Mouse (Mus musculus) ZHBTc4 (cell line): Measurements from ENCODE around the gene Gm20716.

Experiments
- DNase-seq: peaks from one replicate; pipeline ENCODE4 v3.0.0-alpha.2; 2011; ENCODE audit warnings: low read depth, low spot score

The Gm20716 gene

GRCm38 (mm10) chr2:168229116-168230025, 793 bp downstream of the Gm20716 start:
- peak; percentile 32 for DNase-seq

GRCm38 (mm10) chr2:168223326-168223725, 6.8 kb downstream of the Gm20716 start:
- no peak for DNase-seq

- DNase-seq = peak; percentile 94
These were observed 16.3 kb downstream of the Gm20716 start for GRCm38 (mm10) chr2:168213788-168214397.

GRCm38 (mm10) chr2:168207883-168208282, 22.3 kb downstream of the Gm20716 start:
- DNase-seq = no peak

- DNase-seq = peak; percentile 99
These were observed 23.2 kb downstream of the Gm20716 start, which contains the start of gene Adnp for GRCm38 (mm10) chr2:168206725-168207644. TSS of gene Adnp (minus strand) at chr2:168207112.

- DNase-seq = peak; percentile 58
These were observed 24.2 kb downstream of the Gm20716 start for GRCm38 (mm10) chr2:168205681-168206631.

- peak; percentile 97 for DNase-seq
These were observed 24.9 kb downstream of the Gm20716 start for GRCm38 (mm10) chr2:168205265-168205664.

- DNase-seq = peak; percentile 60
These were observed 25.6 kb downstream of the Gm20716 start for GRCm38 (mm10) chr2:168204476-168204999.

GRCm38 (mm10) chr2:168200014-168200691, 30.0 kb downstream of the Gm20716 start:
- no peak for DNase-seq

- DNase-seq = no peak
These were observed 30.7 kb downstream of the Gm20716 start for GRCm38 (mm10) chr2:168199476-168199875.

GRCm38 (mm10) chr2:168198421-168198820, 31.7 kb downstream of the Gm20716 start:
- no peak for DNase-seq

GRCm38 (mm10) chr2:168195721-168196120, 34.4 kb downstream of the Gm20716 start:
- DNase-seq = peak; percentile 26

- no peak for DNase-seq
These were observed 36.5 kb downstream of the Gm20716 start for GRCm38 (mm10) chr2:168193685-168194084.

- DNase-seq = no peak
These were observed 38.3 kb downstream of the Gm20716 start for GRCm38 (mm10) chr2:168191856-168192255.

GRCm38 (mm10) chr2:168175946-168176345, 54.2 kb downstream of the Gm20716 start:
- peak; percentile 62 for DNase-seq

GRCm38 (mm10) chr2:168170167-168170685, 59.9 kb downstream of the Gm20716 start:
- peak; percentile 59 for DNase-seq

- DNase-seq = no peak
These were observed 60.4 kb downstream of the Gm20716 start for GRCm38 (mm10) chr2:168169800-168170113.

- peak; percentile 68 for DNase-seq
These were observed 61.0 kb downstream of the Gm20716 start for GRCm38 (mm10) chr2:168168892-168169799.
